Mouse (Mus musculus) CD4-positive helper T cell, adult 2 months (primary cell): ENCODE results near the gene Foxl2.

Experiments used
- DNase-seq: peaks from one replicate; pipeline ENCODE4 v3.0.0-alpha.2; 2012; ENCODE audit warnings: low read depth, missing footprints, low spot score

Gene Foxl2

DNA sequence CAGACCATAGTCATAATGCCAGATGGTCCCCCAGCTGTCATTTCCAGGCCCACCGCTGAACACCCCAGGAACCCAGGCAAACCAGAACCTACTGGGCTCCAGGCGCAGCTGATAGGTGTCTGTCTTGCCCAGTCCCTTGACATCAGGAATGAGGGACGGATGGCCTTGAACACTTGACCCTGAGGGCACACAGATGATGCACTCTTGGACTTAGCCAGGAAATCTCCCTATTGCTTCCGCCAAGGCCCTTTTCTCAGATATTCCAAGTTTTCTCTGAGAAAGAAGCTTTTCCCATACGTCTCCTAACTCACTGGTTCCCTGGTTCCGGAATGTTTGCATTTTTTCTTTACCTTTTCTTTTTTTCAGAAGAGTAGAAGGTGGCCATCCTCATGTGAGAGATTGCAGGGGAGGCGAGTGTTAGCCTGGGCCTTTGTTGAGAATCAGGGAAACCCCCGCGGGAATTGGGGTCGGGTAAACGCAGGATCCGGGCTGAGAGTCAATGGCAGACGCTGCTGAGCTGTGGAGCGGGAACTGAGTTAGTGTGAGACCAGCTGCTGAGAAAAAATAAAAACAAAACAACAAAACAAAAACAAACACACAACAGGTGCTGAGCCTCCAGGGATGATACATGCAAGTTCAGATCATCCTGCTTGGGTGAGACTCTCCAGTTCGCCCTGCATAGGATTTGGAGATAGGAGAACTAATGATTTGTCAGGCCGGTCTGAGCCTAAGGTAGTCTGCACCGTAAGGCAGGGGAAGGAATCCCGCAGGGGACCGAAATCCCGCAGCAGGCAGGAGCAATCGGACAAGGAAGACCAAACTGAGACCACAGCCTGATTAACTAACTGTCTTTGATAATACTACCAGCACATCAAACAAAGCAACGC, 6.7 kb downstream of the Foxl2 start:
- DNase-seq, result no peak

DNA sequence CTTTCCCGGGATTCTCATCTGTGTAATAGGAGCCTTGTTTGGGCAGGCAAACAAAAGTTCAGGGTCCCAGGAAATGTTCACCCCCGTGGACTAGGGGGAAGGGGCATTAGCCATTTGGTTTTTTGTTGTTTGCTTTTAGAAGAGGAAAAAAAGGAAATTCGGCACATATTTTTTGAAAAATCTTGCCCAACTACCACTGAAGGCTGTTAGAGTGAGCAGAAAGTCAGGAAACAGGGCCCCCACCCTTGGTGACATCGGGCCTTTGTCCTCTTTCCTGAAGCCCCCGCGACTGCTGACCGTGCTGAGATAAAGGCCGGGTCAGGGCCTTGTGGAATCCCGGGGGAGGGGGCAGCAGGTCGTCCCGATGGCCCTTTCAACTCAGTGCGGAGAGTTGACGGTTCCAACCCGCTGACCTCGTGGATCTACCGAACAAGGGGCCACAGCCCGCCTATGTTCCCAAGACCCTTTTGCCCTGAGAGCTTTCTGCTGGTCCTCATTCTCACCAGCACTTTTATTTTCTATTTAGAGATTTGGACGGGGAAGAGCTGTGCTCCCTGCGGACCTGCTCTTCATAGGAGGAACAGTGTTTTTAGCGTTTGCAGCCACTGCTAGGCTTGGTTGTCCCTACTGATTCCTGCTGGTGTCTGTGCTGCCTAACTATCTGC, 7.5 kb downstream of the Foxl2 start:
- DNase-seq, result no peak

DNA sequence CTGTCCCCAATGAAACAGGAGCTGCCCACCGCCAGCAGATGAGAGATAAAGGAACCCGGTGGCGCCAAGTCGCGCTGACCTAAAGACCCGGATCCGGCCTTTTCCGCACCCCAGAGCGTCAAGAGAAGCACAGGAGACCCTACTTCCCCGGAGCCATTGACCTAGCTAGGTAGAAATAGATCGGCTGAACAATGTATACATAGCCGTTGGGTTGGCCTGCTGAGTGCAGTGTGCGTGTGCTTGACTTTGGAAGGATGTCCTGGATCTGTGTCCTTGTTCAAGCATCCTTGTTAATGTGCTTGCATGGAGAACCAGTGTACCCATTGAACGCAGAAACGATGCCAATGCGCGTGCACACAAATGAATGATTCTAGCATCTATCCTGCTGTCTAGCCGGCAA, 8.6 kb downstream of the Foxl2 start:
- no peak for DNase-seq

DNA sequence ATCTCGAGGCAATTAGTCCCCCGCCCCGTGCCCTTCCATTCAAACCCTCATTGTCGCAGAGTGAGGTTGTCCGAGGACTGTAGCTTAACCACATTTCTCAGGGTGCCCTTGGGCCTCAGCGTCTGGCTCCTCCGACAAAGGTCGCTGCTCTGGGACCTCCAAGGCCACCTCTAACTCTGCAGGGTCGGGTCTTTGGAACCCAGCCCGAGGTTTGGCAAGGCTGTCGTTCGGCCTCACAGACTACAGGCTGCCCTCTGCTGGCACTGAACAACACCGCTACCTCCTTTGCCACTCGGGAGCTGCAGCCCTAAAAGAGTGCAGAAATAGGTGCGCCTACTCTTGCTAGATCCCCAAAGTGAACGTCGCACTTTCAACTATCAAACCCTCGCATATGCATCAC, 10.0 kb downstream of the Foxl2 start:
- DNase-seq, result no peak

DNA sequence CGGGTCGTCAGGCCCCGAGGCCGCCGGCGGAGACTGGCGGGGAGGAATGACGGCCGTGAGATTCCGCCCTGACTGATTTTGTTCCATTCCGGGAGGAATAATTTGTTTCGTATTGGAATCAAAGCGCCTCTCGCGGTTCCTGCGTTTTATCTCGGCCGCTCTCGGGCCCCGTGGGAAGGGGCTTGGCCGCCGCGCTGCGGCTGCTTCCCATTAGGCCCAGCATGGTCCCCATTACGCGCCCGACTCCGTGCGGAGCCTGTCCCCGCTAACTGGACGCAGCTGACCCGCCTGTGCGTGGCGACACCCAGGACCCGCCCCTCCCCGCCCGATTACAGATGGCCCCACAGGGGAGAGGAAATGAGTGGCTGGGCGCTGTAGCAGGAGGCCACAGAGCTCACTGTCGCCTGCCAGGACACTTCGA, 18.0 kb downstream of the Foxl2 start:
- no peak for DNase-seq

DNA sequence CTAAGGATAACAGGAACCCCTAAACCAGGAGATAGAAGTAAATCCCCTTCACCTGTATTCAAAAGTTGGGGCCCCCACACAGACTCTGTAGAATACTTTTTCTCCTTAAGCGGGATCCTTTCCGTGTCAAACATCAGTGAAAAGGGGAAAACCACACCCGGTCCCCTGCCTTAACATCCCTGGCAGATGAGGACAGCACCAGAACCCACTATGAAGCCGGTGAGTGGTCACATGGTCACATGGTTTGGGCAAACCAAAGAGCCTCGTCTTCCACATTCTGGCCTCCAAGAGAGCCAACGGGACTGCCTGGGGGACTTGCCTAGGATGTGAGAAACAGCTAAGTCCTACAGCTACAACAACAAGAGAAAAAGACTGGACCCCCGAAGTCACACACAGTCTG, 18.5 kb downstream of the Foxl2 start:
- DNase-seq, result no peak

DNA sequence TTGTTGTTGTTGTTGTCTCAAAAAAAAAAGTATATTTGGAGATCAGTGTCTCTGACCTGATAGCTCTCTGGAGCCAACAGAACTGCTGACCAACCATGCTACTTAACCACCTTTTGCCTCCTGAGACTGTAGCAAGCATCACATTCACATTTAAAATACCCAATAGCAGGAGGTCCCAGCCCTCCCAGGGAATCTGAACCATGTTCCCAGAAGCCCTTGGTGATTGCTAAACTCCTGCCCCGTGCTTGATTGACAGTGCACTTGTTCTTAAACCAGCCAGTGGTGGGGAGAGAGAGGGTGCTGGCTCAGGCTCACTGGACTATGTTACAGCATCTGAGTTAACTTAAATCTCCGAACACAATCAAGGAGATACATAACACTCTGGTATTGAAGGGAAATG, 19.8 kb downstream of the Foxl2 start:
- DNase-seq, result no peak

DNA sequence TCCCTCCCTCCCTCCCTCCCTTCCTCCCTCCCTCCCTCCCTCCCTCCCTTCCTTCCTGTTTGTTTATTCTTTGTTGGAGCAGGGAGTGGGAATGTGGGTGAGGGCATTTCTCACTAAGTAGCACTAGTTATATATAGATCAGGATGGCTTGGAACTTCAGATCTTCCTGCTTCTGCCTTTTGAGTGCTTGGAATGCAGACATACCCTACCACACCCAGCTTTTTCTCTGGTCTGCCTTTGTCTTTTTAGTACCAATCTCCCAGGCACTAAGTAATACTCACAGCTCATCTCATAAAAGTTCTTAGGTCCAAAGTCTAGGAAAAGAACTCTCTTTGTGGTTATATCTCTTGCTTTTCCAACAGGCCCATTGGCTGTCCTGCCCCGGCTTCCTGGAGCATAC, 21.0 kb downstream of the Foxl2 start:
- DNase-seq, result no peak

DNA sequence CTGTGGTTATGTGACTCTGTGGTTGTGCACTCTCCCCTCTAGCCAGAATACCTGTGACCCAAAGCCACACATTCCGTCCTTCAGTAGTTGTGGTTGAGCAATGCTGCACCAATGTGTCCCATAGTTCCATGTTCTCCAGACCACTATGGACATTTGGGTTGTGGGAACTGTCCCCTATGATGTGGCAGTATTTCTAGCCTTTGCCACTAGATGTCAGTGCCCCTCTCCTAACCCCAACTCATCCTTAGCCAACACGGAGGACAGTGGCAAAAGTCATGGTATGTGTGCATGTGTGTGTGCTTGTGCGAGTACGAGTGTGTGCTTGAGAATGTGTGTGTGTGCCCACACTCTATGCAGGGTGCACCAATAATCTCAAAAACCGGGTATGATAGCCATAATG, 21.4 kb downstream of the Foxl2 start:
- no peak for DNase-seq

DNA sequence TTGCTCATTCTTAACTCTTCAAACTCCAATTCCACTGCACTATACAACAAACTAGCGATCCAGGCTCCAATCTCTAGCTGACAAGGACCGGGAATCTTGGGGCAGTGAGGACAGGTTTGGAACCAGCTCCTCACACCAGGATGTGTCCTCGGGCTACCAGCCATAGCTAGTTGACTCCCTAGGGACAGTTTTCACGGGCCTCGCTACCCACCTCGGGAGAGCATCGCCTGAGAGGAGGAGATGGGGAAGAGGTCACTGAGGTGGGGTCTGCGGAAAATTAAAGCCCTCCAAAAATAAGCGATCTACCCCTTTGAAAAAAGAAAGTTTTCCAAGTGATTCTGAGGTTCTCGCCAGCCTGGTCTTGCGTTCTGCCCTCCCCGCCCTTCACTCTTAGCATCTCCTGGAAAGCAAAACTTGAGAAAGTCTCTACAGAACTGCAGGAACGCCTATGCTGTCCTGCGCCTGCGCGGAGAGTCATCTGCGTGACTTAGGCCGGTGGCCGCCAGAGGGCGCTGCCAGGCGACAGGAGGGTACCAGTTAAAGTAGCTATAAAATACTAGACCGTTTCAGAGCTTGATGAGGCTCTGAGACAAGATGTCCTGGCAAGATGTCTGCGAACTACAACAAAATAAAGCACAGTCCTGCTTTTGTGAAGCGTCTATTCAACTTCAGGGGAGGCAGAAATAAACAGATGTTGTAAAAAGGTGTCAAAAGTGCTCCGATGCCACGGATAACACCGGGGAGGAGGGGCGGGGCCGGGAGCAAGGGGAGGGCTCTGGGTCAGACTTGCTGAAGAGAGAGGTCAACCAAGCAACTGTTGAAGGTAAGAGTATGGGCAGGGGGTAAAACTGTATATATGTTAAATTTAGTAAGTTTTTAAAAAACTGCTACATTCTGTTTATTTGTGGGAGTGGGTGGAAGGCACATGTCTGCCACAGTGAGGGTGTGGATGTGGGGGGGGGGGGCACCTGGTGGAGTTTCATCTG, 24.6 kb downstream of the Foxl2 start:
- peak; percentile 91 for DNase-seq

DNA sequence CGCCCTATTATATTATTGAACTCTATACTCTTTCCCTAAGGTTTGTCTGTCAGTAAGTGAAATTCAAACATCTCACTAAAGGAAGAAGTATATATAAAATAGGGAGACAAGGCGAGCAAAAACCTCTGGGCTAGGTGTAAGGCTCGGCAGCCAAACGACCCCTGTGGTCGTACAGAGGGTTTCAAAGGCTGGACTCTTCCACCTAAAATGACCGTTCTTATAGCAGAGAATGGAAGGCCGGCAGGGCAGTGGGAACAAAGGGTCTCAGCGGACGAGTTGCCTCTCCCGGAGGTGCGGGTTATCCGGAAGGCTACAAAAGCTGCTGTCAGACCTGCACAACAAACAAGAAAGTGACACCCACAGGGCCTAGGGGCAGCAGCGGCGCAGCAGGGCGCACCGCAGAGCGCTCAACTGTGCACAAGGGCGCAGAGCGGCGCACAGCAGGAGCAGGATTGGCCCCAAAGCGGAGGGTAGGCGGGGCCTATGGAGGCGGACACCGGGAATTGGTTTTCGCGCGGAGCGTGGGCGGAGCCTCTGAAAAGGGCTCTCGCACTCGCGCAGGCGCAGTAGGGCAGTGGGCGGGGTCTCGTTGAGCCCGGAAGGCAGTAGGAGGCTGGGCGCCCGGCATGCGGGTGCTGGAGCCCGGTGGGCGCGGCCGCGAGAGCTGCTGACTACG, 30.9 kb downstream of the Foxl2 start, which contains the start of gene Faim:
Gene Faim (plus strand): TSS at position 574 of the 676 bp plus-strand sequence.
- peak; percentile 99 for DNase-seq

DNA sequence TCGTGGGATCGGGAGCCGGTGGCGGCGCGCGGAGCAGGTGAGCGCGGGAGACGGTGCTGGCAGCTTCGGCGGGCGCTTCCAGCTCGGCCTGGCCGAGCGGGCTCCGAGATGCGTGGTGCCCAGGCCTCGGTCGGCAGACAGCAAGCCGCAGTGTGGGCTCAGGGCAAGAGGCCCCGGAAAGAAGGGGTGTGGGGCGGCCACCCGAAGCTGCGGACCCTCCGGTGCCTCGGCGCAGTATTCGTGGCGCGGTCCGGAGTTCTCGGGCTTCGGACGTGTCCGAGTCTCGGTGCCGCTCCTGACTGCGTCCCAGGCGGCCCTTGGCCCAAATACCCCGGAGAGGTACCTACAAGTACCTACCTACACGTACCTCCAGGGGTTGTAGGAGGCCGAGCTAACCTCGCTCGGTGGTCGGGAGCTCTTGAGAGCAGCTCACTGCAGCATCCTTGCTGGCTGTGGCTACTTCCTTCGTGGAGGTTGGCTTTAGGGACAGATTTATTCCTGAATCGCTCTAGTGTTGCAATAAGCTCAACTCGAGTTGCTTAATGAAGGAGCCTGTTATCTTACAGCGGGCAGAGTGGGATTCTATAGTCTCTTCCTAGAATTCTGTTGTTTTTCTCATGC, 31.5 kb downstream of the Foxl2 start:
- no peak for DNase-seq

DNA sequence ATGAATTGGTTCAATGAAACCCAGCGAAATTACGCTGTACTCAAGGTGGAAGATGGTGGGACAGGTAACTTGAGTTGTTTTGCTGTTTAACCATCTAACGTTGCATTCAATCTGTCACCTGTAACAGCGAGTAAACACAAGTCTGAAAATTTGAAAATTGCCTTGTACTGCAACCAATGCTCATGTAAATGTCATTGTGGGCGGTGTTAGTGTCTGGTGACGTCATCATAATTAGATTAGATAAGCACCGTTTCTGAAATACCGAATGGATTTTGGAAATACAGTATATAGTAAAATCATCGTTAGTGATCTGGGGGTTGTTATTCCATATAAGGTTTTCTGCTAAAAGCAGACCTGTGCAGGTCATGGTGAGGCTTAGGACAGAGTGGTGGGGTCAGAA, 32.0 kb downstream of the Foxl2 start:
- DNase-seq, result peak; percentile 56

DNA sequence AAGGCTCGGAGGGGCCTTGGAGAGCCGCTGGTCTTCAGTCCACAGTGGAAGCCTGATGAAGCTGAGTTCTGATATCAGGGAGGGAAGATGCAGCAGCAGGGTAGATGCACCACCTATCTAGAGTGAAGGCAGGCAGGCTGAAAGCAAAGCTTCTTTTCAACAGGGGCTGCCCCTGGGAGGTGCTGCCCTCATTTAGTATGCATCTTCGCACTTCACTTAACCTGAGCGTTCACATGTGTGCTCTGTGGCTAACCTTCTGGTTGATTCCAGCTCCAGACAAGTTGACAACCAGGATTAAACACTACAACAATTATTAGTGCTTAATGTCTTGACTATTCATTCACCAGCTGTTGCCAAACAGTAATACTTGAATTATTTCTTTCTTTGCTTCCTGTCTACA, 39.0 kb downstream of the Foxl2 start:
- DNase-seq, result no peak

DNA sequence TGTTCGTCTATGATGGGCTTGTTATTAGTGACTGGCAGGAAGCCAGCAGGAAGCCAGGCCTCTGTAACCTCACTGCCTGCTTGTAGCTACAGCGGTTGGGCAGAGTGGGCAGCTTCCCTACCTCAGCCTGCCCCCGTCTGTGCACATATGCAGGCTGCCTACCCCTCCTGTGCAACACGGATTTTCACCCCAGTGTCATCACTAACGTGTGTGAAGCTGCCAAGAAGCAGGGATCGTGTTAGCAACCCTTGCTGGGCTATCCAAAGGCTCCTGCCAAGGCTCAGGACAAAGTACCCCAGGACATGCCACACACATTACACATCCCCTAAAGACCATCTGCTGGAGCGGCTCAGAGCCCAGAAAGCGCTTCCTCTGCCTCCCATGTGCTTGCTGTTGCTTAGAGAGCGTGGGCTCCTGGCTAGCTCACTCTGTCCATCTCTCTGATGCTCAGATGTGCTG, 44.8 kb downstream of the Foxl2 start:
- no peak for DNase-seq

DNA sequence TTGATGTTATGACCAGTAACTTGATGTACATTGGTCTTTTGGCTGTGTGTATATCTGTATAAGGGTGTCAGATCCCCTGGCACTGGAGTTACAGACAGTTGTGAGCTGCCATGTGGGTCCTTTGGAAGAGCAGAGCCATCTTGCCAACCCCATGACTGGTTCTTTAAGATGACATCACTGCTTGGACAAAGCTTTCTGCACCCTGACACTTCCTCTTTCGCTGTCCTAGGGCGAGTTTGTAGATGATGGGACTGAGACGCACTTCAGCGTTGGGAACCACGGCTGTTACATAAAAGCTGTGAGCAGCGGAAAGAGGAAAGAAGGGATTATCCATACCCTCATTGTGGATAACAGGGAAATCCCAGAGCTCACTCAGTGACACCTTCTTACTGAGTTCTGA, 46.2 kb downstream of the Foxl2 start:
- DNase-seq, result no peak
